Mouse (Mus musculus): ENCODE measurements around the gene Simc1. TPM values are rescaled to one million over a fixed set of nuclear protein-coding genes. Genes with fewer than 3 reads are reported as not detected.

Gene Simc1
- total and polyA plus RNA-seq, 3 experiments, result 4.9 to 11.9 TPM; not detected in 1

DNA sequence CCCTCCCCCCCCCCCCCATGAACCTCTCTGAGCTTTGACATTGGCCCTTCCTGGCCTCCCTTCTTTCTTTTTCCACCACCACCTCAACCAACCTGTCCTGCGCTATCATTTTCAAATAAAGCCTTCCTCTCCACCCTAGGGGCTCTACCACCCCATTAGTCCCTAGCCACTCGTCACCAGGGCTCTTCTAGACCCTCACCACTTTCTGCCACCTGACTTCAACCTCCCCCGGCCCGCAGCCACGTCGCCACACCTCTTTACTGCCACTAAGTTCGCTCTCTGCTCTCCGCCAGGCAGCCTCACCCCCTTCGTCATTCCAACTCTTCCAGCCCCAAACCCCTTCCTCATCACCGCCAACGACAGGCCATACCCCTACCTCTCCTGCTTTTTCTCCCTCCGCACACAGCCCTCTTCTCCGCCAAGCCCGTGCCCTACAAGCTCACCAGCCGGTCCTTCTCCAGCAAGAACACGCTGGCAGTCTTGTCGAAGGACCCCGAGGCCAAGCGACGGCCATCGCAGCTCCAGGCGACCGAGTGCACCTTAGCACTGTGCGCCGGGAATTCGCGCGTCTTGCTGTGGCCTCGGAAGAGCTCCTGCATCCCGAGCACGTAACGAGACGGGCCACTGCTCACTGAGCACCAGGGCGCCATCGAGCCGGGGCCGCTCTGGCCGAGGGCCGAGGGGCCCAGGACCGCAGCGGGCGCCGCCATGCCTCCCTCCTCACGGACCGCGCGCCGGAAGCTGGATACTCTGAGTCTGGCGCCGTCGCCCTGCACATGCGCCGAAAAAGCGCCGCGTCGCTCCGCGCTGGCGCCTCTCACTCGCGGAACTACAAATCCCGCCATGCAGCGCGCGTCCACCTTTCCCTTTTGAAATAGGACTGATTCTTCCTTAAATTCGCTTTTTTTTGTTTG is 35.2 kb upstream of the Simc1 start, which contains the start of gene Thoc3:
TSS of gene Thoc3 (minus strand) at position 752 of the 914 bp plus-strand sequence.
- Histone ChIP-seq H3K27me3 (ENCODE audit: control insufficient read depth in 1 of 2, insufficient read depth in 2 of 2, low read length in 2 of 2) (no peaks in the 10 kb centered on the region), H3K27ac (ENCODE audit: control insufficient read depth, low read depth, low read length) (peak within 1 kb of the TSS; percentile 53), H3K4me3 (ENCODE audit: control insufficient read depth in 1 of 2, insufficient read depth in 1 of 2, low read depth in 2 of 2, low read length in 2 of 2) (peak within 1 kb of the TSS; percentile 90 to 97), H3K9ac (ENCODE audit: control insufficient read depth, low read depth, low read length, poor library complexity, severe bottlenecking) (peak within 1 kb of the TSS; percentile 84), H3K79me2 (ENCODE audit: control insufficient read depth, insufficient read depth, low read length, poor library complexity) (peaks cover 17% of the 10 kb centered on the region), H3K36me3 (ENCODE audit: control insufficient read depth in 1 of 2, insufficient read depth in 2 of 2, low read length in 2 of 2) (peaks cover 8 to 31% of the 10 kb centered on the region in 2 experiments; a peak in 3 of 4 replicates), H3K9me3 (replicated peaks; ENCODE audit: insufficient read depth, low read length) (no peaks in the 10 kb centered on the region), H3K4me1 (ENCODE audit: control insufficient read depth in 1 of 2, insufficient read depth in 2 of 2, low read length in 2 of 2) (peaks cover 0 to 10% of the 10 kb centered on the region in 2 experiments; a peak in 1 of 4 replicates)
- peak; percentile 95 for DNase-seq (ENCODE audit: low read depth, low spot score)
- TF ChIP-seq TCF12 (IDR thresholded peaks at IDR 0.05; ENCODE audit: low read depth, low read length) (peak; percentile 56; the same call in 1 of the 2 replicates), CHD1 (IDR thresholded peaks at IDR 0.05; ENCODE audit: low read depth, low read length) (no peak), TBP (IDR thresholded peaks at IDR 0.05; ENCODE audit: low read depth, low read length) (peak; percentile 55; the same call in 1 of the 2 replicates), NRF1 (IDR thresholded peaks at IDR 0.05; ENCODE audit: insufficient read depth, low read depth, low read length, poor library complexity, severe bottlenecking) (peak; percentile 89), ELF1 (IDR thresholded peaks at IDR 0.05; ENCODE audit: low read depth, low read length) (peak; percentile 80), E2F4 (IDR thresholded peaks at IDR 0.05; ENCODE audit: borderline replicate concordance, low read depth, low read length) (peak; percentile 79; the same call in 1 of the 2 replicates), NELFE (IDR thresholded peaks at IDR 0.05; ENCODE audit: low read depth, low read length) (peak; percentile 83), JUND (IDR thresholded peaks at IDR 0.05; ENCODE audit: low read depth, low read length) (no peak), MXI1 (IDR thresholded peaks at IDR 0.05; ENCODE audit: low read depth, low read length) (peak; percentile 84), POLR2A (IDR thresholded peaks at IDR 0.05; ENCODE audit: control insufficient read depth in 1 of 2, insufficient read depth in 1 of 2, low read depth in 1 of 2, low read length in 2 of 2, poor library complexity in 1 of 2) (peak; percentile 72 to 88), ZMIZ1 (IDR thresholded peaks at IDR 0.05; ENCODE audit: low read depth, low read length) (0 out of 2 replicates have a peak, but pooled peaks have one; percentile 56), CTCF (IDR thresholded peaks at IDR 0.05 in 2 of 3, conservative IDR thresholded peaks at IDR 0.05 in 1 of 3; ENCODE audit: control insufficient read depth in 1 of 3, insufficient read depth in 1 of 3, low read depth in 2 of 3, low read length in 3 of 3, poor library complexity in 1 of 3, severe bottlenecking in 1 of 3) (no peak), SIN3A (IDR thresholded peaks at IDR 0.05; ENCODE audit: low read length) (peak; percentile 77), HCFC1 (IDR thresholded peaks at IDR 0.05; ENCODE audit: low read depth, low read length) (peak; percentile 96), POLR2AphosphoS2 (IDR thresholded peaks at IDR 0.05; ENCODE audit: low read length) (peak; percentile 80; the same call in 1 of the 2 replicates), KAT2A (conservative IDR thresholded peaks at IDR 0.05; ENCODE audit: low read depth, low read length) (peak; percentile 84), UBTF (IDR thresholded peaks at IDR 0.05; ENCODE audit: borderline replicate concordance, insufficient read depth, low read depth, low read length) (no peak)

DNA sequence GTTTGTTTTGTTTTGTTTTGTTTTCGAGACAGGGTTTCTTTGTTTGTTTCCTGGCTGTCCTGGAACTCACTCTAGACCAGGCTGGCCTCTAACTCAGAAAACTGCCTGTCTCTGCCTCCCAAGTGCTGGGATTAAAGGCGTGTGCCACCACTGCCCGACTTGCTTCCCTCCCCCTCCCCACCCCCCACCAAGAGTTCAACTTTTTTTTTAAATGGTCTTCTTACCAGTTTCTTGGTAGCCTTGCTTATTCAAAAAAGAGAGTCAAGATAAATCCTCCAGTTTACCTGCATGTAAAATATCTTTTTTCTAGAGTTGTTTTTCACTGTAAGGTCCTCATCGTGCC is 34.6 kb upstream of the Simc1 start:
- peak overlapping the region; percentile 69 to 97 for H3K4me3 ChIP-seq (ENCODE audit: control insufficient read depth in 1 of 2, insufficient read depth in 1 of 2, low read depth in 2 of 2, low read length in 2 of 2)
- no peaks in the 10 kb centered on the region for H3K9me3 ChIP-seq (replicated peaks; ENCODE audit: insufficient read depth, low read length)
- TF ChIP-seq E2F4 (IDR thresholded peaks at IDR 0.05; ENCODE audit: borderline replicate concordance, low read depth, low read length) (no peak), MAFK (IDR thresholded peaks at IDR 0.05; ENCODE audit: borderline replicate concordance, low read depth, low read length) (no peak), USF1 (IDR thresholded peaks at IDR 0.05; ENCODE audit: low read depth, low read length) (no peak), RAD21 (IDR thresholded peaks at IDR 0.05; ENCODE audit: low read depth, low read length) (no peak), MAX (IDR thresholded peaks at IDR 0.05; ENCODE audit: low read length) (no peak), MAZ (IDR thresholded peaks at IDR 0.05; ENCODE audit: low read depth, low read length) (peak; percentile 67; the same call in 1 of the 2 replicates), TBP (IDR thresholded peaks at IDR 0.05; ENCODE audit: low read depth, low read length) (no peak), ELF1 (IDR thresholded peaks at IDR 0.05; ENCODE audit: low read depth, low read length) (no peak), NRF1 (IDR thresholded peaks at IDR 0.05; ENCODE audit: insufficient read depth, low read depth, low read length, poor library complexity, severe bottlenecking) (no peak), TAL1 (IDR thresholded peaks at IDR 0.05; ENCODE audit: low read length) (no peak), USF2 (IDR thresholded peaks at IDR 0.05; ENCODE audit: borderline replicate concordance in 1 of 2, insufficient read depth in 1 of 2, low read depth in 1 of 2, low read length in 2 of 2) (no peak), SMC3 (IDR thresholded peaks at IDR 0.05; ENCODE audit: low read depth, low read length) (no peak), UBTF (IDR thresholded peaks at IDR 0.05; ENCODE audit: borderline replicate concordance, insufficient read depth, low read depth, low read length) (no peak), CHD1 (IDR thresholded peaks at IDR 0.05; ENCODE audit: low read depth, low read length) (no peak), BHLHE40 (IDR thresholded peaks at IDR 0.05; ENCODE audit: borderline replicate concordance, low read depth, low read length) (0 out of 2 replicates have a peak, but pooled peaks have one; percentile 10), ZMIZ1 (IDR thresholded peaks at IDR 0.05; ENCODE audit: low read depth, low read length) (no peak), MYC (IDR thresholded peaks at IDR 0.05; ENCODE audit: low read depth, low read length) (peak; percentile 15; the same call in 1 of the 2 replicates), SIN3A (IDR thresholded peaks at IDR 0.05; ENCODE audit: low read length) (peak; percentile 16)

More for the DNA sequence above, 34.6 kb upstream of the Simc1 start:
- DNase-seq (ENCODE audit: low read depth, low spot score), result no peak
- peaks cover 8 to 26% of the 10 kb centered on the region in 2 experiments; a peak in 3 of 4 replicates for H3K36me3 ChIP-seq (ENCODE audit: control insufficient read depth in 1 of 2, insufficient read depth in 2 of 2, low read length in 2 of 2)
- H3K79me2 ChIP-seq (ENCODE audit: control insufficient read depth, insufficient read depth, low read length, poor library complexity), result peaks cover 17% of the 10 kb centered on the region
- peak overlapping the region; percentile 53 for H3K27ac ChIP-seq (ENCODE audit: control insufficient read depth, low read depth, low read length)
- peak overlapping the region; percentile 68 for H3K9ac ChIP-seq (ENCODE audit: control insufficient read depth, low read depth, low read length, poor library complexity, severe bottlenecking)
- H3K4me1 ChIP-seq (ENCODE audit: control insufficient read depth in 1 of 2, insufficient read depth in 2 of 2, low read length in 2 of 2), result peaks cover 0 to 10% of the 10 kb centered on the region in 2 experiments; a peak in 1 of 4 replicates
- no peaks in the 10 kb centered on the region for H3K27me3 ChIP-seq (ENCODE audit: control insufficient read depth in 1 of 2, insufficient read depth in 2 of 2, low read length in 2 of 2)

All from MEL (cell line).